Mouse (Mus musculus): ENCODE measurements around the gene Mpeg1. TPM values are rescaled to one million over a fixed set of nuclear protein-coding genes. Genes with fewer than 3 reads are reported as not detected.

The Mpeg1 gene
- polyA plus RNA-seq (2012; rRNA removed; ENCODE audit: low replicate concordance): 13.1 and 25.0 TPM in 2 replicates

DNA sequence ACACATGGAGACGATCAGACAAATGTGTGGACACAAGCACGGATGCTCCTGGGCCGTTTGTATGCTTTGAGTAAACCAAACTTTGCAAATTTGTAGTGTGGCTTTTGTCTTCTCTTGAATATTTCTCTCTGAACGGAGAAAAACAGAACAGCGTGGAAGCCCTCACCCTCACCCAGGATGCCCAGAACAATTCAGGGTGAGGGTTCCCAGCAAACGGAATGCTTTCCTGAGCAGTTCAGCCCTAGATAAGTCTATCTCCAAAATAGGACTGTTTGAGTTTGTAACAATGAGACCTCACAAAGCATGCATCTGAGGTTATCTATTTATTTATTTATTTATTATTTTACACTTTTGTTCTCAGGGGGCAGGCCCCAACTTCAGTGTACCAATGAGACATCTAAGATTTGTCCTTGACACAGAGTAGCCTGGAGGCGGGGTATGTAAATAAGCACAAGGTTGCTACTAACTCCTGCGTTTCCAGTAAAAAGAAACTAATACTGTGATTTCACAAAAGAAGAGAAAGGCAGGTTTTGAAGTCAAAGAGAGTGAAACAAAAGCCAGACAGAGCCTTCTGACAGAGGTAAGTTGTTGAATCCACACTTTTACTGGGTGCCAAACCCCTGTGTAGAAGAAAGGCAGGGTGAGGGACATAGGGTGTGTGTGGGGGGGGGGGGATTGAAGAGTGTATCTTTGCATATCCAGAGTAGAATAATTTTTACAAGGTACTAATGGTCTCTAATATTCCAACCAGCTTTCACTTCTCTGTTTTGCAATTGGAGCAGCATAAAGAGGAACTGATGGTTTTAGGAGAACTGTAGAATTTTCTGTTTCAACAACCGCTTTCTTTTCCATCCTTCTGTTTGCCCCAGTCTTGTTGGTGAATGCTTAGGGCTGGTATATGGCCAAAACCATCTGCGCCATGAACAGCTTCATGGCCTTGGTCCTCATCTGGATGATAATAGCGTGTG, at the start of gene Mpeg1:
Mpeg1 (plus strand) TSS at position 498 of the 968 bp plus-strand sequence.

DNA sequence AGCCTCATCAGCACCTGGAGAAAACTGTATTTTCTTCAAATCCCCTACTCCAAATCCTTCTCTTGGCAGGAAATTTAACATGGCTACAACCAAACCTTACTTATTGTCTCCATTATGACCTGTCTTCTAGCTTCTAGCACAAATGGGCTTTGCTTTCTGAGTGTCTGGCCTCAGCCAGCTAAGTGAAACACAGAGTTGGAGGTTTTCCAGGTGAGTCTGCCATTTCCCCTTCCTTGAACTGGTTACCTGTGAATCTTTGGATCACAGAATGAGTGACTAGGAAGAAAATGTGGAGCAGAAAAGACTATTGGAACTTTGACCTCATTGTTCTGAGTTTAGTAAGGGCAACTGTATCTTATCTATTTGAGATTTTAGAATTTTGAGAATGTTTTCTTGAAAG, 43.2 kb upstream of the Mpeg1 start, which contains the start of gene Olfr1441:
Olfr1441 (plus strand) TSS at position 73 of the 400 bp plus-strand sequence.

DNA sequence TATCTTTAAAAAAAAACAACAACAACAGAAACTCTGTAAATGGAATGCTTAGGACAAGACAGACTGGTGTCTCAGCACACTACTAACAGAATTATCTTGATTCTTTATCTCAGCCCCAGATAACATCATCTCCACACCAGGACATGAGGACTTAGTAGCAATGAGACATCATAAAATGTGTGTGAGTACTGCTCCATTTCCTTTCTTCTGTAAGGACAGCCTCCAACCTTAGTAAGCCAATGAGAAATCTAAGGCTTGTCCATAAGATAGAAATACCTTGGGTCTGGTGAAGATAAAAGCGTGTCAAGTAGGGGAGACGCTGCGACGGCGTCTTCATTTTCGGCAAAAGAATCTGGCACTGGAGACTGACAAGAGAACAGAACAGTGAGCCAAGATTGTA, 33.0 kb upstream of the Mpeg1 start, which contains the start of gene Pfpl:
Pfpl (plus strand) TSS at position 301 of the 400 bp plus-strand sequence.

GRCm38 (mm10) chr19:12501370-12502347, 41.1 kb downstream of the Mpeg1 start, which contains the start of gene Dtx4:
Dtx4 (minus strand) TSS chr19:12501454.

Other genes starting within 250 kb of the Mpeg1 start
- gene Olfr1432, start 228.2 kb upstream of the Mpeg1 start, polyA plus RNA-seq (2012; rRNA removed; ENCODE audit: low replicate concordance): not detected in 2 replicates
- not detected in 2 replicates for gene Olfr262, start 219.1 kb upstream of the Mpeg1 start, polyA plus RNA-seq (2012; rRNA removed; ENCODE audit: low replicate concordance)
- gene Olfr235, start 199.7 kb upstream of the Mpeg1 start, polyA plus RNA-seq (2012; rRNA removed; ENCODE audit: low replicate concordance): not detected in 2 replicates
- gene Olfr1434, start 180.9 kb upstream of the Mpeg1 start, polyA plus RNA-seq (2012; rRNA removed; ENCODE audit: low replicate concordance): not detected in 2 replicates
- gene Olfr1436, start 161.6 kb upstream of the Mpeg1 start, polyA plus RNA-seq (2012; rRNA removed; ENCODE audit: low replicate concordance): not detected in 2 replicates
- gene Olfr1437, start 135.7 kb upstream of the Mpeg1 start, polyA plus RNA-seq (2012; rRNA removed; ENCODE audit: low replicate concordance): not detected in 2 replicates
- not detected in 2 replicates for gene Olfr1438-ps1, start 124.9 kb upstream of the Mpeg1 start, polyA plus RNA-seq (2012; rRNA removed; ENCODE audit: low replicate concordance)
- not detected in 2 replicates for gene Olfr1440, start 73.5 kb upstream of the Mpeg1 start, polyA plus RNA-seq (2012; rRNA removed; ENCODE audit: low replicate concordance)
- gene Olfr1441, start 43.3 kb upstream of the Mpeg1 start, polyA plus RNA-seq (2012; rRNA removed; ENCODE audit: low replicate concordance): not detected in 2 replicates
- not detected in 2 replicates for gene Pfpl, start 32.9 kb upstream of the Mpeg1 start, polyA plus RNA-seq (2012; rRNA removed; ENCODE audit: low replicate concordance)
- 21.0 and 21.7 TPM in 2 replicates for gene Dtx4, start 40.7 kb downstream of the Mpeg1 start, polyA plus RNA-seq (2012; rRNA removed; ENCODE audit: low replicate concordance)
- gene Fam111a, start 85.0 kb downstream of the Mpeg1 start, polyA plus RNA-seq (2012; rRNA removed; ENCODE audit: low replicate concordance): 2.2 and 4.8 TPM in 2 replicates
- 0.07 TPM in 1 of 2 replicates, not detected in the other for gene Gm4952, start 139.2 kb downstream of the Mpeg1 start, polyA plus RNA-seq (2012; rRNA removed; ENCODE audit: low replicate concordance)
- gene Glyat, start 172.5 kb downstream of the Mpeg1 start, polyA plus RNA-seq (2012; rRNA removed; ENCODE audit: low replicate concordance): 0.20 TPM in 1 of 2 replicates, not detected in the other
- gene Olfr1442, start 209.7 kb downstream of the Mpeg1 start, polyA plus RNA-seq (2012; rRNA removed; ENCODE audit: low replicate concordance): not detected in 2 replicates
- gene Olfr1443, start 217.3 kb downstream of the Mpeg1 start, polyA plus RNA-seq (2012; rRNA removed; ENCODE audit: low replicate concordance): not detected in 2 replicates
- 0.10 and 0.42 TPM in 2 replicates for gene Keg1, start 235.0 kb downstream of the Mpeg1 start, polyA plus RNA-seq (2012; rRNA removed; ENCODE audit: low replicate concordance)